Mouse (Mus musculus) activated CD4-positive, CD25-positive, alpha-beta regulatory T cell (primary cell): ENCODE results near the gene Csnk1g2. TPM values are rescaled to one million over a fixed set of nuclear protein-coding genes. Genes with fewer than 3 reads are reported as not detected.

ENCODE experiments used
- polyA plus RNA-seq, 2 experiments: library from polyadenylated mRNA; unstranded; fragments of 100-300 nt; shearing (Covaris generic); gene quantifications; one replicate each; pipeline ENCODE4 v1.2.1; 2017

Csnk1g2 gene
- 100 to 1,000 TPM; 228 to 252 TPM for polyA plus RNA-seq

GRCm38 (mm10) chr10:80622661-80623456 lies at the start of gene Csnk1g2:
TSS of gene Csnk1g2 (plus strand) at chr10:80622838.

DNA sequence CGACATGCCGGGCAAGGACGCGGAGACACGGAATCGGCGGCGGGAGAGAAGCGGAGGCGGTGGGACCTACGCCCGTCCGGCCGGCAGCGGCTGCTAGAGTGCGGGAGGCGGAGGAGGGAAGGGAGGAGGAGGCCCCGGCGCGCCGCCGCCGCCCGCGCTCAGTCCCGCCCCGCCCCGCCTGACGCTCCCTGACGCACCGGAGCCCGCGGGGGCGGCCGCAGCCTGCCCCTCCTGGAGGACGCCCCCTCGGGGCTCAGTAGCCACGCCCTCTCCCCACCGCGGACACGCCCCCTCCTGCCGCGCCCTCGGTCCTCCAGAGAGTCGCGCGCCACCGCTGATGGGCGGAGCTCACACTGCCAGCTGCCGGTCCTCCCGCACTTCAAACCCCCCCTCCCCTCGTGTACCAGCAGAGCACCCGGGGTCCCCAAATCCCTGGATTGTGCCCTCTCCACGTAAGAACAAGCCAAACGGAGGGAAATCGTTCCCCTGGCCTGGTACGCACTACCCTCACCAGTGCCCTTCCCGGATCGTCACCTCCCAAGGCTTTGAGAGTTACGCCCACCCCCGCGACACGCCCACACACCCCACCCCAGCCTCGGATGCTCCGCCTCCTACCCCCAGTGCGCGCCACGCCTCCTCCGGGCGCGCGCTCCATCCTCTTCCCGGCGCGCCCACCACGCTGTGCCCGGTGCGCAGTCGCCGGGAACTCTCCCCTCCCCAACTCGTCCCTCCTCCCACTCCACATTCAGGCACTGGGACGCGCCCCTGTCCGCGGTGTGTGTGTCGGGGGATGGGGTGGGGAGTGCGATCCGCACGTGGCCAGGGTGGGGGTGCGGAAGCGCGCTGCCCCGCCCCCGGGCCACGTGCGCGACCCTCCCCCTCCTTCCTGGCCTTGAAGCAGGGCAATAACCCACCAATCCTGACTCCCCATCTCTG lies 45.2 kb upstream of the Csnk1g2 start, which contains the start of gene Klf16:
TSS of gene Klf16 (minus strand) at position 127 of the 936 bp plus-strand sequence.

DNA sequence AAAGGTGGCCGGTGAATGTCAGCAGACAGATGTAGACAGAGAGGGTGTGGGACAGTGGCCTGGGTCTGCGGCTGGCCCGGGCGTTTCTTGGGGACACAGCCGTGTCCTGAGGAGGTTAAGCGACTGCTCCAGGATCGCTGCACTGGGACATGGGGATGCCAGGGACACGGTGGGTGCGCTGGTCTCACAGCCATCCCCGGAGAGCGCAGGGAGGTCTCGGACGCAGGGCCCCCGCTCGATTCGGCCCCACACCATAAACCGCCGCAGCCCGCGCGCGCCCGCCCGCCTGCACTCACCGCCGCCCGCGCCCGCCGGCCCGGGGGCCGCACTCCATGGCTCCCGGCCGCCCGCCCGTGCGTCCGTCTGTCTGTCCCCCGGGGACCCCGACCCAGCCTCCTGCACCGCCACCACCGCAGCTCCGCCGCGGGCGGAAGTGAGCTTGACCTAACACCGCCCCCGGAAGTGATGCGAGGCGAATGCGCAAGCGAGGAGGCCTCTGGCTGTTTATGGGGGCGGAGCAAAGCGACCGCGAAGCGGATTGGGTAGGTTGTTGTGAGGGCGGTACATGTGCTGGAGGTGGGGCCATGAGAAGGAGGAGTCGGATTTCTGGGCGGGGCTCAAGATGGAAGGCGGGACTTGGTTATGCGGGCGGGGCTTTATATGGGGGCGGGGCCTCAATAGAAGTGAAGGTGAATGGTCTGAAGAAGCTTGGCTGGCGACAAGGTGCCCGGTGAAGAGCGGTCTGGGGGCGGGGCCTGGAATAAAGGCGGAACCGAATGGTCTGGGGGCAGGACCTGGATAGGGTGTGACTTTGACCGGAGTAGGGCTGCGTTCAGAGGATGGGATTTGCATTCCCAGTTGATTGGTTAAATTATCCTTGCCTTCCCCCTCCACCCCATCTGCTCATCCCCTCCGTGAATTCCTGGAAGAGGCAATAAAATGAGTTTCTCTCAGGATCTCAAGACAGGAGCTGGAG lies 32.5 kb upstream of the Csnk1g2 start, which contains the start of gene Abhd17a:
TSS of gene Abhd17a (minus strand) at position 463 of the 976 bp plus-strand sequence.

DNA sequence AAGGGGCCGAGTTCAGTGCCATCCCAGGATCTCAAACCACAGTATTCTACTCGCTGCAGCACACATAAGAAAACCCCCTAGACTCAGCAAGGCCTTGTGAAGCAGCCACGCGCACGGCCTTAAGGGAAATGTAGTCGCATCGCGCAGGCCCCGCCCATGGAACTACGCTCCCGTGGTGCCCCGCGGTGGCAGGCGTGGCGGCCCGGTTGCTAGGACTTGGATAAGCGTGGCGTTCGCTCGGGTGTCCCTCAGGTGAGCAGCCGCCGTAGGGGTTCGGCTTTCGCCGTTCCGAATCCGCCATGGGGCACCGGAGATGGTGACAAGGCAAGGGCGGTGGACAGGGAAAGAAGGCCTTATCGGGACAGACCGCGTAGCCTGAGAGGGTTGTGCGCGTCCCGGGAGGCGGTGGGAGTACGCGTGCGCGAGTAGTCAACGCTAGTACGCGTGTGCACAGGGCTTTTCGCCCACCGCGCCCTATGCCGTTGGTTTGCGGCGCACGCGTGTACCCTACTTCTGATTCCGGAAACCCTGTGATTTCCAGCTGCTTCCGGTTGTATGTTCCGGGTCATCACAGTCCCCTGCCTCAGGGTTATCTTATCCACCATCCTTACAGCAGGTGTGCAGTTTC lies 19.8 kb upstream of the Csnk1g2 start, which contains the start of the genes Scamp4 and Adat3:
TSS of gene Scamp4 (plus strand) at position 175 of the 628 bp plus-strand sequence.
TSS of gene Adat3 (plus strand) at position 183 of the 628 bp plus-strand sequence.

GRCm38 (mm10) chr10:80605721-80606120 lies 16.9 kb upstream of the Csnk1g2 start, which contains the start of gene Gm49322:
TSS of gene Gm49322 (plus strand) at chr10:80606021.

GRCm38 (mm10) chr10:80656863-80657623 lies 34.4 kb downstream of the Csnk1g2 start, which contains the start of gene Btbd2:
TSS of gene Btbd2 (minus strand) at chr10:80657071.

DNA sequence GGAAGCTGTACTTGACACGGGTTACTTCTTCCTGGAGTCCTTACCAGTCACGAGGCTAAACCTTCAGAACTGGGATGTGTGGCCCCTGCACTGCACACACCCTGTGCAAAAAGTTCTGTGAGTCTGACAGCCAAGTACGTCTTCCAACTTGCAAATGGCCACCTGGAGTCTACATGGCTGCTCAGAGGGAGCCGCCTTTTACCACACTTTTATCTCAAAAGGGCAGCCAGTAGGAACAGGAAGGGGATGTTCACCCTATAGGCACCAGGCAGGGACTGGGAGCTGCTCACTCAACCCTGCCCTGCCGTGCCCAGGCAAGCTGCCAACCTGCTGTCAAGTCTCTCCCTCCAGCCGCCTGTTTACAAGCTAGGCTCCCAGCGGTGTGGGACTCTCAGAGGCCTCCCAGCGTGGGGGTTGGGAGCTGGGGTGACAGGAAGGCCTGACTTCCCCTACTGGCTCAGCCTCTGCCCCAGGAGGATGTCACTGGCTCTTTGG lies 55.4 kb downstream of the Csnk1g2 start, which contains the start of gene Mknk2:
TSS of gene Mknk2 (minus strand) at position 171 of the 495 bp plus-strand sequence.

Other genes with a start within 250 kb of the Csnk1g2 start
- gene Mex3d, start 235.2 kb upstream of the Csnk1g2 start, polyA plus RNA-seq: 1 to 10 TPM; 3.3 to 4.1 TPM
- 100 to 1,000 TPM; 134 to 152 TPM for gene Mbd3, start 223.3 kb upstream of the Csnk1g2 start, polyA plus RNA-seq
- 100 to 1,000 TPM; 265 TPM for gene Uqcr11, start 216.0 kb upstream of the Csnk1g2 start, polyA plus RNA-seq
- 100 to 1,000 TPM; 101 to 107 TPM for gene Tcf3, start 189.2 kb upstream of the Csnk1g2 start, polyA plus RNA-seq
- under 1 TPM; 0.06 to 0.12 TPM for gene Onecut3, start 128.0 kb upstream of the Csnk1g2 start, polyA plus RNA-seq
- under 1 TPM in 1 of 2 experiments, not detected in 1; 0.04 TPM for gene Atp8b3, start 83.7 kb upstream of the Csnk1g2 start, polyA plus RNA-seq
- 10 to 100 TPM; 36.5 to 38.7 TPM for gene Rexo1, start 61.3 kb upstream of the Csnk1g2 start, polyA plus RNA-seq
- 10 to 100 TPM in 1 of 2 experiments, 1 to 10 TPM in 1; 7.3 to 11.4 TPM for gene Klf16, start 45.5 kb upstream of the Csnk1g2 start, polyA plus RNA-seq
- 100 to 1,000 TPM; 169 to 195 TPM for gene Abhd17a, start 32.5 kb upstream of the Csnk1g2 start, polyA plus RNA-seq
- 100 to 1,000 TPM in 1 of 2 experiments, 10 to 100 TPM in 1; 96.4 to 124 TPM for gene Scamp4, start 20.0 kb upstream of the Csnk1g2 start, polyA plus RNA-seq
- 1 to 10 TPM; 4.7 to 6.4 TPM for gene Adat3, start 20.0 kb upstream of the Csnk1g2 start, polyA plus RNA-seq
- 10 to 100 TPM in 1 of 2 experiments, 1 to 10 TPM in 1; 6.5 to 15.3 TPM for gene Gm49322, start 16.8 kb upstream of the Csnk1g2 start, polyA plus RNA-seq
- 10 to 100 TPM; 20.1 to 27.7 TPM for gene Btbd2, start 34.2 kb downstream of the Csnk1g2 start, polyA plus RNA-seq
- 100 to 1,000 TPM; 110 to 242 TPM for gene Mknk2, start 55.3 kb downstream of the Csnk1g2 start, polyA plus RNA-seq
- gene Mob3a, start 79.1 kb downstream of the Csnk1g2 start, polyA plus RNA-seq: 100 to 1,000 TPM; 213 to 321 TPM
- gene Izumo4, start 79.3 kb downstream of the Csnk1g2 start, polyA plus RNA-seq: 100 to 1,000 TPM; 121 to 131 TPM
- 10 to 100 TPM; 38.5 to 75.7 TPM for gene Ap3d1, start 119.4 kb downstream of the Csnk1g2 start, polyA plus RNA-seq
- gene Dot1l, start 132.4 kb downstream of the Csnk1g2 start, polyA plus RNA-seq: 10 to 100 TPM; 14.8 to 15.7 TPM
- gene Sf3a2, start 175.4 kb downstream of the Csnk1g2 start, polyA plus RNA-seq: 10 to 100 TPM; 64.0 to 79.5 TPM
- 100 to 1,000 TPM; 224 to 242 TPM for gene Plekhj1, start 175.8 kb downstream of the Csnk1g2 start, polyA plus RNA-seq
- not detected for gene Amh, start 182.4 kb downstream of the Csnk1g2 start, polyA plus RNA-seq
- gene Jsrp1, start 190.7 kb downstream of the Csnk1g2 start, polyA plus RNA-seq: under 1 TPM in 1 of 2 experiments, not detected in 1; 0.53 TPM
- gene Oaz1, start 203.8 kb downstream of the Csnk1g2 start, polyA plus RNA-seq: 1,000 to 10,000 TPM; 2,247 to 2,345 TPM
- under 1 TPM in 1 of 2 experiments, not detected in 1; 0.21 TPM for gene Lingo3, start 221.2 kb downstream of the Csnk1g2 start, polyA plus RNA-seq
- gene Lsm7, start 232.4 kb downstream of the Csnk1g2 start, polyA plus RNA-seq: 100 to 1,000 TPM; 151 to 243 TPM
- 10 to 100 TPM; 20.9 to 29.3 TPM for gene Sppl2b, start 232.4 kb downstream of the Csnk1g2 start, polyA plus RNA-seq
- gene Tmprss9, start 249.0 kb downstream of the Csnk1g2 start, polyA plus RNA-seq: under 1 TPM in 1 of 2 experiments, not detected in 1; 0.05 TPM